Mouse (Mus musculus) olfactory bulb, adult 2 months (tissue): ENCODE results near the gene Paf1.

ENCODE experiments used
- CTCF ChIP-seq: fragments of 200-500 bp; IDR thresholded peaks from 2 replicates; pipeline ENCODE4 v1.5.1; 2012; ENCODE audit warnings: low read depth, mild to moderate bottlenecking, low read length, moderate library complexity; ENCODE audit not compliant: insufficient read depth
- POLR2A ChIP-seq: fragments of 200-500 bp; IDR thresholded peaks from 2 replicates; pipeline ENCODE4 v1.6.1; 2012; ENCODE audit warnings: mild to moderate bottlenecking, low read depth, low read length, moderate library complexity; ENCODE audit not compliant: insufficient read depth

GRCm38 (mm10) chr7:28386007-28386406 is 6.7 kb upstream of the Paf1 start:
- no peak for TF ChIP-seq CTCF
- no peak for TF ChIP-seq POLR2A
